Mouse (Mus musculus): ENCODE results near the gene Hist1h4h.
"Not testable (repeated sequence)": the region's sequence is repeated elsewhere in the genome, so short reads cannot be mapped to it uniquely, and the experiment has no call there.

The Hist1h4h gene

DNA sequence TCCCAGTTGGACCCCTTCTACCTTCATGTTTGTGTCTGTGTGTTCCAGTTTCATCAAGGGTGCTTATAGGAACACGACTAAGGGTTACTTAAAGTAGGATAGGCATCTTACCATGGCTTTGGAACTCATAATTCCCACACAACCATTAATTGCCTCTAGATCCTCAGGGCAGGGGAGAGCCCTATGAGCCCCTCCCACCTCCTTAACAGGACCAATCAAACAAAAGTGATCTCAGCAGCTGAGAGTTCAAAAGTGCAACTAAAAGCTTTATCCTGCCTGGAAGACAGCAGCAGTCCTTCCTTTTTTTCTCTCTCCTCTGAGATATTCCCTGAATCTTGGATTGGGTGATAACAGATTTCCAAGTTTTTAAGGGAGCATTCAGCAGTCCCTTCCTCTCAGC lies 20.7 kb upstream of the Hist1h4h start:
- no peak for DNase-seq (ENCODE audit: low read depth, low spot score)

DNA sequence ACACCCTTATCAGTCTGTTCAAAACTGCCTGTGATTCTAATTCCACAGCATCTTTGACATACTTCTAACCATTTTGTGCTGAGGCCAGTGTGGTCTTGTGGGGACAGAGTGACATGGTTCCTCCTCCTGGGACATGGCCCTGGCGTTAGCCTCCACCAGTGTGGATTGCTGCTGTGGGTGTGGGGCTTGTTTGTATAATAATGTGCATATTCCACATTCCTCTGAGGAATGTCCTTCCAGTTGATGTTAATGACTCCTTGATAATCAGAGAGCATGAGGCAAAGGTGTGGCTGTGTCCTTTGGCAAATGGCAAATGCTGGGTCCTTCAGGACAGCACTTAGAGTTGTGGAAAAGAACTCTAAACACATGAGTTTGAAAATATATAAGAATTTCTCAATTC lies 17.3 kb upstream of the Hist1h4h start:
- no peak for DNase-seq (ENCODE audit: low read depth, low spot score)

DNA sequence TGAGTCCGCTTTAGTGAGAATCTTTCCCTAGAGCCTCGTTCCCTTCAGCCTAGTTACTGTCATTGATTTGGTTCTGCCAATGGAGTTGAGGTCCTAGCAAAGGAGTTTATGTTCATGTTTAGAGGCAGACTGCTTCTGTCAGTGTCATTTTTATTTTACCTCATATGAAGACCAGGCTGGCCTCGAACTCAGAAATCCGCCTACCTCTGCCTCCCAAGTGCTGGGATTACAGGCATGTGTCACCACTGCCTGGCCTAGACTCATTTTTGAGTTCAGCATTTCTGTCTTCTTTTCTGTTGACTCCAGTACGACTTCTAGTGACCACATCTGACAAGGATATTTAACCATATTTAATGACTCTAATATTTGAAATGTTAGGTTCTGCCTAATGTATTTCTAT lies 15.6 kb upstream of the Hist1h4h start:
- no peak for DNase-seq (ENCODE audit: low read depth, low spot score)

DNA sequence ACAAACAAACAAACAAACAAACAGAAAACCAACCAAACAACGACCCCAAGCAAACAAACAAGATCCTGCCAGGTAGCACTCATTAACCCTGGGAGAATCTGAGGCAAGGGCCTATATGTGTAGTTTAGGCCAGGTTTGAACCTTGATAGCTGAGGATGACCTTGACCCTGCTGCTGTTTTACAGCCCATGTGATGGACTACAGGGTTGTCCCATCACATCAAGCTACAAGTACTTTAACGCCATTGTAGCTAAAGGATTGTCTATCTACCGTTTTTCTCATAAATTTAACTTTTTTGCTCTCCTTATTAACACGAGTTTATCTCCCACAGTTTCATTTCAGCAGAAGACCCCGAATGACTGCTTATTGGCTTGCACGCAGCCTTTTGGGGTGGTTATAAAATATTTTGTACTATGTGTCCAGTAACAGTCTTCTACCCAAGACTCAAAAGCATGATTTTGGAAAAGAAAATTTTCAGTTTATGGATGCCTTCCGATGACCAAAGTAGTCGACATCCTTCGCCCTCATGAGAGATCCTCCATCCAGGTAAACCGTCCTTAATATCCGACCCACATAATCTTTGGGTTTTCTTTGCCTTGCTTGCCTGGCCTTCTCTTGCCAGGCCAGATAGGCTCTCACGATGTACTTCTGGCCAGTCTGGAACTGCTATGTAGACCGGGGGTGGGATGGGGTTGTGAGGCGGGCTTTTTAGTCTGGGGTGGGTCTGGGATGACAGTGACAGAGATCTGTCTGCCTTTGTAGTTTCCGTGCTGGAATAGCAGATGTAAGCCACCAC lies 14.8 kb upstream of the Hist1h4h start:
- no peak for DNase-seq (ENCODE audit: low read depth, low spot score)

DNA sequence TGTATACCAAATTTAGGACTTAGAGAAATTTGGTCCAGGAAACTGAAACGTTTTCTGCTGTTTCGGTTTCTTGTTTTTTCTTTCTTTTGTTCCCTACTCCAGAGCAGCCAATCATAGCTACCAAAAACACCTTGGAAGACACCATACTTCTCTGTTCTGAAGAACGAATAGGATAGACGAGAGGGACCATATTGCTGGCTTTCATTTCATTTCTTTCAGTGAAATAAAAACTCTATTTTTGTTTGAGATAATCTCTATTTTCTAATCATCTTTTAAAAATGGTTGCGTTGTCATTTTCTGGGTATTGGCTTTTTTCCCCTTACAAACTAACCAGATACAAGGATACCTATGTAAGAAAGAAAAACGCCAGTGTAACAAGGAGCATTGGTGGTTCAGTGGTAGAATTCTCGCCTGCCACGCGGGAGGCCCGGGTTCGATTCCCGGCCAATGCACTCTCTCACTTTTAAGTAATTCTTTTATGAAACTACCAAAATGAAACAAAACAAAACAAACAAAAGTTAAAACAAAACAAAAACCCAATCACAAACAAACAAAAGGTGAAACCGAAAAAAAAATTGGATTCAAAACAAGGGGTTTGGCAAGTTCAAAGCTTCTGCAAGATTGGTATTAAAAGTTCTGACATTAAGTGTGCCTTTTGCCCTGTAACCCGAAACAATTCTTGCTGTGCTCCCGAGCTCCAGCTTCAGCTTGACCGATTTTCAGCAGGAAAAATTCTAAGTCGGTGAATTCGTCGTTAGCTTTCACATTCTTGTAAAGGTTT lies 13.8 kb upstream of the Hist1h4h start:
- no peak for DNase-seq (ENCODE audit: low read depth, low spot score)

DNA sequence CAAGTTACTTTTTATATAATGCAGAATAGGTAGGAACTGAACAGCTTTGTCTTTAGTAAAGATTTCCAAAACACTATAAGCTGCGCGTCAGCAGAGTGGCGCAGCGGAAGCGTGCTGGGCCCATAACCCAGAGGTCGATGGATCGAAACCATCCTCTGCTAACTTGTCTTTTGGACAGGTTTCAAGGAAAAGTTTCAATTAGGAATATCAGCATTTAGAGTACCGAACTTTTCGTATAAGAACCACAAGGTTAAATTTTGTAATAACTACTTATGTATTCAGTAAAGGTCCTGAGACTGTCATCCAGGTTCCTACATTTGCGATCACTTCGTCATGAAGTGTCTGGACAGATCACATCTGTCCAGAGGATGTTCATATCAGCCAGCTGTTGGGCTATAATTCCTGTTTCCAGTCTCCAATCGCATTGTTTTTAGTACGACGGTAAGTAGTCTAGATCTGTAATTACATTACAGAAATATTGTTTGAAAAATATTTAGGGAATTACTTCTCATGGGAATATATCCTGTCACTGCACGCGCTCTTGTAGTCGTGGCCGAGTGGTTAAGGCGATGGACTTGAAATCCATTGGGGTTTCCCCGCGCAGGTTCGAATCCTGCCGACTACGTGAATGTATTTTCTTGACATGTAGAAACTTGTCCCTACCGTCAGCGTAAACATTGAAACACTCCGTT lies 13.1 kb upstream of the Hist1h4h start:
- no peak for DNase-seq (ENCODE audit: low read depth, low spot score)

DNA sequence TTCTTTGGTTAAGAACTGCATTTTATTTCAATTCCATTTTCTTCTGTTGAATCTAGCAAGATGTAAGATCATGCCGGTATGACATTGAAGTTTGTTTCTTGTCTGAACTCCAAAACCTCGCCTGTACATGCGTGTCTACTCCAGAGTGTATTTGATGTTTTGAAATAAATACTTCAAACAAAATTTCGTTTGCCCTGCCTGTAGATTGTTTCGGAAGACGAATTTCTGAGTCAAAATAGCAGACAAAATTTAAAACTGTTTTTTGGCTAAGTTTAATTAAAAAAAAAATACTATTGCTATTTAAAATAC lies 12.6 kb upstream of the Hist1h4h start:
- no peak for DNase-seq (ENCODE audit: low read depth, low spot score)

DNA sequence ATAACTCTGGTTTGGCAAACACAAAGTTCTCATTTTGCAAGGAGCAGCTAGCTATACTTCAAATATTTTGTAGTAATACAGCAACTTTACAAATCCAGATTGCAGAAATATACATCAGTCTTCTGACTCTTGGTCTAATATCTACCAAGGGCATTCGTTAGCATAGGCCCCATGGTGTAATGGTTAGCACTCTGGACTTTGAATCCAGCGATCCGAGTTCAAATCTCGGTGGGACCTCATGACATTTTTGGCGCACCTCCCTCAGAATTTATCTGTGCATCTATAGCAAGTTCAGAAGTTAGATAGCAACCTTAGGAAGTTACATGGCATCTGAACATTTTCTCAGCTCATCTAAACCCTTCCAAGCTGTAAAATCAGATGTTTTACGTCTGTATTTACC lies 12.0 kb upstream of the Hist1h4h start:
- no peak for DNase-seq (ENCODE audit: low read depth, low spot score)

DNA sequence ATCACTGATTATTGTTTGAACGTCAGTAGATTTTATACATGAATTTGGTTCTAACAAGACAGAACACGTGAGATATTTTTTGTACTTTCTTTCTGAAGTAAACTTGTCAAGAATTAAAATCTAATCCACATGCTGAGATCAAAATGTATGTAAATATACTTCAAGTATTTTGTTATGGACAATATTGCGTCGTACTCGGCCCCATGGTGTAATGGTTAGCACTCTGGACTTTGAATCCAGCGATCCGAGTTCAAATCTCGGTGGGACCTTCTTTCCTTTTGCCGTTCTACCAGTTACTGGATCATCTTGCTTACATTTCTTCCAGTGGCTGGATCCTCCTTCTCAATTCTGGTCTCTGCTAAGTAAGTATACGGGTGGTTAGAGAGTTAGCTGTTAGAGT lies 11.4 kb upstream of the Hist1h4h start:
- DNase-seq (ENCODE audit: low read depth, low spot score), result no peak

DNA sequence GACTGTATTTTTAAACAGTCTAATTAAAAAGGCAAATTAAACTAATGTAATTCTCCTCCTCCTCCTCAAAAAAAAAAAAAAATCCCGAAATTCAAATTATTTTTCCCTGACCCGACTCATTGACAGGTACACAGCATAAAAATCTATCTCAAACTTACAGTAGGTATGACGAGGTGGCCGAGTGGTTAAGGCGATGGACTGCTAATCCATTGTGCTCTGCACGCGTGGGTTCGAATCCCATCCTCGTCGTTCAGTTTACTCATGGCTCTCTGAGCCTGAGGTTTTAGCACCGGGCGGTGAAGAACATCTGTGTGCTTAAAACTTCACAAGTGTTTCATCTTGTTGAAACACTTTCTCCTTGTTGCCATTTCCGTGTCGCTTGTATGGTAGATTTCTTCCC lies 9.1 kb upstream of the Hist1h4h start:
- DNase-seq (ENCODE audit: low read depth, low spot score), result no peak

DNA sequence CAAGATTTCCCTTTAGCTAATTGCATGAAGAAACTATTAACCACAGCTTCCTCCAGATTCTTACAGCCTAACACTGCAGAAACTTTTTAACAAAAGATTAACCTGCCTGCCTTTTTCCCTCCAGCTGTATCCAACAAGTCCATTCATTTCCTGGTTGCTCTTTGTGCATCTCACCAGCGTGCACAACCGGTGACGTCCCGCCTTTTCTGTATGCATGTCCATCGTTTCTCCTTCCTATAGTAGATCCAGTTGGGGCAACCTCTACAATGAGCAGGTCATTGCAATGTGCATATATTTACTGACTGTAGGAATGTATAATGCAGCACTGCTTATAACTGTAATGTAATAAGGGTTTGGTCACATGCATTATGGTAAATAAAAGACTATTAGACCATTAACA lies 6.9 kb upstream of the Hist1h4h start:
- no peak for DNase-seq (ENCODE audit: low read depth, low spot score)

DNA sequence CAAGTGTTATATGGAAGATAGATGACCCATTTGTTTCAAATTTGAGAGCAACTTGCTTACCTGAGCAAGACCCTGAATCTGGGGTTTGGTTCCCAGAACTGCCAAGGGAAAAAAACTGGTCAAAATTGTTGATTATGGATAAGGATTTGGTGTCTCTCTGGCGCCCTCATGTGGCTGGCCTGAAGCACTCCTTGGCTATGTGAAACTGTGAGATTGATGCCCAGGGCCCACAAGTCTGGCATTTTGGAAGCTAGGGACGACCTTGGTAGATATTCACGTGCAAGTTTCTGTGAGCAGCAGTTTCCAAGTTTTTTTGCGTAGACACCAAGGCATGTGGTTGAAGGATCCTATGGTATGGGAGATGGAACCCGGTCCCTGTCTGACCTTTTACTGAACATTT lies 6.2 kb upstream of the Hist1h4h start:
- DNase-seq (ENCODE audit: low read depth, low spot score), result no peak

DNA sequence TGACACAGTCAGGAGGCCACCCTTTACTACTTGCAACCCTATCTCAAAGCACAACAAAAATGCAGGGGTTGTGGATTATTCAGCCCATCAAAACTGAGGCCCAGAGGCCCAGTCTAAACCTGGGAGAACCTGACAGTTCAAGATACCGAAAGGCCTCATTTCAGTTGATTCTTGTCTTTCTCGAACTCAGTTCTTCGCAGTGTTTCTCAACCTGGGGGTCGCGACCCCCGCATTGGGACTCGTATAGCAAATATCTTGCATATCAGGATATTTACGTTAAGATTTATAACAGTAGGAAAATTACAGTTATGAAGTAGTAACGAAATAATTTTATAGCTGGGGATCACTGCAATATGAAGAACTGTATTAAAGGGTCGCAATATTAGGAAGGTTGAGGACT lies 4.9 kb upstream of the Hist1h4h start:
- no peak for DNase-seq (ENCODE audit: low read depth, low spot score)

DNA sequence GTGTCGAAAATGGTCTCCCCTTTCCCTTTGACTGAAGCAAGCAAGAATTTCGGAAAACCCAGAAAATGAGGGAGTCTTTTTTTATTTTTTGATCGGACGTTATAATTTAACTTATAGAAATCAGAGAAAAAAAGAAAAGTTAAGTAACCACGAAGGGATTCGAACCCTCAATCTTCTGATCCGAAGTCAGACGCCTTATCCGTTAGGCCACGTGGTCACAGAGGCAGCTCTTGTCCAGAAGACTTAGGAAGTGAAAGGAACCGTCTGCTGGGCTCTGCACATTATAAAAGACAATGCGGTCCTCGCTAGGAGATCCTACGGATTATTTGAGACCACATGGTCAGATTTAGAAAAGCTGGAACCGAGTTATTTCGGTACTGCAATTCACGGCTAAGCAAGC lies 4.5 kb upstream of the Hist1h4h start:
- DNase-seq (ENCODE audit: low read depth, low spot score), result no peak

DNA sequence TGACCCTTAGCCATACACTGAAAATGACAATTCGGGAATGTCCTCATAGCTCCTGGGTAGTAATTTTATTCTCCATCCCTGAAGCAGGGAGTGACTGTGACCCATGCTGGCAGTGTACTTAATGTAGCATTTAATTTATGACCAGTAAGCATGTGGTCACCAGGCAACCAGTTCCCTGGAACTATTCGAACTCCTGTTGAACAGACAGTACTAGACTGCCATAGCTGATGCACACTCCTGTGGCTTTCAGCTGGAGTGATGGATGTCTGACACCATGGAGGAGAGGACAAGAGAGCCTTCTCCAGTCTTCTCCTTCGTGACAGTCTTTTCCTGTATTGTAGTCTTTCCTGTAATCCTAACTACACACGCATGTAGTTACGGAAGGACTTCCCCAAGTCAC lies 1.8 kb upstream of the Hist1h4h start:
- no peak for DNase-seq (ENCODE audit: low read depth, low spot score)

DNA sequence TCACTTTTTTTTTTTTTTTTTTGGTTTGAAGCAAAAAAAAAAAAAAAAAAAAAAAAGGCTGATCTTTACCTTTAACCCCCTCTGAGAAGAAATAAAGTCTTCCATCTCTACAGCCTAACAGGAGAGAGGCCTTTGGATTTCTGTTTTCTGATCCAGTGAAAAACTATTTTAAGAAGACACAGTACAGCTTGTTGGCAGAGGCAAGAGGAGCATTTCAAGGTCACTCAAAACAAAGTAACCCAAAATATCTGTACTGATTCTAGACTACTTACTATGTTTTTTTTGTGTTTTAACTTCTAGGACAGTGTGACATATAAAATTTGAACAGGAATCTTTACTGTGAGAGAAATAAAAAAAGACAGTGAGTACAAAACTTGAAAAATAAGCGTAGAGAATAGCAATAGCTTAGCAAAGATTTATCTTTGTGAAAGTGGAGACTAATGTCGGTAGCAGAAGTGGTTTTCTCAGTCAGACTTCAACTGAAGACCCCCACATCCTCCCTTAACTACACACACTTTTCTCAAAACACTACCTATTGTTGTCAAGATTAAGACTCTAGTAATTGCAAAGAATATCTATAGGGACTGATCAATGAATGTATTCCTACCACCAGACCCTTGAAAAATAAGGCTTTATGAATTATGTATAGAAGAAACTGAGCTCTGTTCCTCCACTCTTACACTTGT lies 1.2 kb upstream of the Hist1h4h start:
- no peak for DNase-seq (ENCODE audit: low read depth, low spot score)

DNA sequence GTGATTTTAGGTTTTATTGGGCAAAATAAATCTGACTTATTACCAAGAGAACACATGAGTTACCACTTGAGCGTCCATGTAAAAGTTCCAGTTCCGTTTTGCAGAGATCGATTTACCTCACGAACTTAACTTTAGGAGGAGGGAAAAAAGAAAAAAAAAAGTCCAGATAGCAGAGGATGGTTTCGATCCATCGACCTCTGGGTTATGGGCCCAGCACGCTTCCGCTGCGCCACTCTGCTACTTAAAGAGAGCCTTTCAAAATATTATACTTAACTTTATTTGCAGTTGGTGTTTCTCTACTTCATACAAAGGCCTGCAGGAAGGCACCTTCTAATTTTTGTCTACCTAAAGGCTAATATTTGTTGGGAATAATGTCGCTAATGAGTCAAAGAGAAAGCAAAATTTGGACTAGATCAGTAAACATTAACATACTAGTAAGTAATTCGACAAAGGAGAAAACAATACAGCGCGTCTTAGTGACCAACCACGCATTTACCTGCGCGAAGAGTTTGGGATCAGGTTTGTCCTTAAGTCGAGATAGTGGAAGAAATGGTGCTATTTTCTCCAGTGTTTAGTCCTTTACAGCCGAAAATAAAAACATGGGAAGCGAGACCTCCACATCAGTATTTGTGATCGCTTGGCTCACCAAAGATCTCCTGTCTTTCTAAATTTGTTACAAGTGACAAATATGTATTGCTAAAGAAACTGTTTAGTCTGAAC lies 509 bp upstream of the Hist1h4h start:
- no peak for DNase-seq (ENCODE audit: low read depth, low spot score)

DNA sequence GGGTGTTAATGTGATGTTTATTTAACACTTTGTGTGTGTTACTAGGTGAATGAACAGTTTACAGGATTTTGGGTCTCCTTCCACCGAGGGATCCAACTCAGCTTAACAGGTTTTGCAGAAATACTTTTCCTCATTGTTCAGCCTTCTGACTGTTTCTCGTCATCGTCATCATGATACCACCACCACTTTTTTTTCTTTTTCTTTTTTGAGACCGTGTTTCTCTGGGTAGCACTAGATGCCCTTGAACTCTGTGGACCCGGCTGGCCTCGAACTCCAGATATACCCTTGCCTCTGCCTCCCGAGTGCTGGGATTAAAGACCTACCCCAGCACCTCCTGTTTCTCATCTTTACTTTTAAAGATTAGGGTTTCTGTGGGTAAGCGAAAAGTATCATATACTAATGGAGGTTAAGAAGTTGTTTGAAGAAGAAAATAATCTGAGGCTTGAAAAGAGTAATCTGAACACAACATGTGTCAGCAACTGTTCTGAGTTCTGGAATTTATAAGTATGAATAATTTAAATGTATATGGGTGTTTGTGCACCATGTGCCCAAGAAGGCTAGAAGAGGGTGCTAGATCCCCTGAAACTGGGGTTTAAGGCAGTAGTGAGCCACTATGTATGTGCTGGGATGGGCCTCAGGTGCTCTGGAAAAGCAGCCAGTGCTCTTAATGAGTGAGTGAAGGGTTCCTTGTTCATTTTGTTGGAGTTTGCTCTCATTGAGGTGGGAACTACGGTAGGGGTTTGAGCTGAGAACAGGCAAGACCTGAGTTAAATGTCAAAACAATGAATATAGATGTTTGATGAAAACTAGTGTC lies 1.6 kb downstream of the Hist1h4h start:
- no peak for DNase-seq (ENCODE audit: low read depth, low spot score)

DNA sequence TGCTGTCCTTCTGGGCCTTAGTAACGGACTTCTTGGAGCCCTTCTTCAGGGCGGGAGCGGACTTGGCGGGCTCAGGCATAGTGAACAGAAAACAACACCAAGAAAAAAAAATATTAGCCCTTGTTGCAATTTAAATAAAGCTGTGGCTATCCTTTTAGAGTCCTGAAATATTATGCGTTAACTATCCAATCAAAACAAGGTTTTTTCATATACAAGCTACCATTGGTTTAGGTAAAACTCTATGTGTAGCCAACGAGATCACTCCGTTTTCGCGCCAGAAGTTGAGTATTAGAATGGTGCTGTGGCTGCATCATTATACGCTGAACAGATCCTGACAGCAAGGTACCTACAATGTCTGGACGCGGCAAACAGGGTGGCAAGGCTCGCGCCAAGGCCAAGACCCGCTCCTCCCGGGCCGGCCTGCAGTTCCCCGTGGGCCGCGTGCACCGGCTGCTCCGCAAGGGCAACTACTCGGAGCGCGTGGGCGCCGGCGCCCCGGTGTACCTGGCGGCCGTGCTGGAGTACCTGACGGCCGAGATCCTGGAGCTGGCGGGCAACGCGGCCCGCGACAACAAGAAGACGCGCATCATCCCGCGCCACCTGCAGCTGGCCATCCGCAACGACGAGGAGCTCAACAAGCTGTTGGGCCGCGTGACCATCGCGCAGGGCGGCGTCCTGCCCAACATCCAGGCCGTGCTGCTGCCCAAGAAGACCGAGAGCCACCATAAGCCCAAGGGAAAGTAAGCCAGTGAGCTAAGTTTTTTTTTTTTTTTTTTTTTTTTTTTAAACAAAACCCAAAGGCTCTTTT lies 2.9 kb downstream of the Hist1h4h start, which contains the start of gene Hist1h2af:
Gene Hist1h2af, plus strand, starts transcription at position 347 of the 808 bp plus-strand sequence.
- DNase-seq (ENCODE audit: low read depth, low spot score), result not testable (repeated sequence)

All from WW6 (cell line).